ENCODE assay signal across 8 mouse cellular contexts in genomic region chr17:80577639-80578038, GRCm38 (mm10). TPM values are rescaled to one million over a fixed set of nuclear protein-coding genes. Genes with fewer than 3 reads are reported as not detected.
DNase-seq lines count a peak whose midpoint lies in the region; ATAC-seq and TF ChIP-seq lines count a peak whose summit lies in the region.

Gene Cdkl4 (minus strand): TSS chr17:80577813.

- H3K27me3 ChIP-seq in forebrain, embryonic 12.5 days = 0 out of 2 replicates have a peak, but pooled peaks cover 4% of the 10 kb centered on the region
- H3K27me3 ChIP-seq in neural tube, embryonic 13.5 days = no peaks in the 10 kb centered on the region

- H3K36me3 ChIP-seq in forebrain, embryonic 12.5 days (replicated peaks) = peaks cover 9% of the 10 kb centered on the region; the same call in 1 of the 2 replicates
- peaks cover 20% of the 10 kb centered on the region for H3K36me3 ChIP-seq in neural tube, embryonic 13.5 days

- peaks cover 16% of the 10 kb centered on the region for H3K4me1 ChIP-seq in forebrain, embryonic 12.5 days
- peaks cover 15% of the 10 kb centered on the region for H3K4me1 ChIP-seq in neural tube, embryonic 13.5 days (replicated peaks)

- TF ChIP-seq CTCF in left cerebral cortex, adult 2 months (IDR thresholded peaks at IDR 0.05) = no peak

- peak within 1 kb of the TSS; percentile 65 for H3K9ac ChIP-seq in forebrain, embryonic 12.5 days
- peak within 1 kb of the TSS; percentile 75 for H3K9ac ChIP-seq in neural tube, embryonic 13.5 days

- 76% methylated on average over 15 of the region's 15 CpGs for WGBS in forebrain, embryonic 12.5 days
- WGBS in neural tube, embryonic 13.5 days = 72% methylated on average over 15 of the region's 15 CpGs

- H3K27ac ChIP-seq in left cerebral cortex, adult 2 months = peak within 1 kb of the TSS; percentile 64
- H3K27ac ChIP-seq in forebrain, embryonic 12.5 days = 0 out of 2 replicates have a peak within 1 kb of the TSS, but pooled peaks have one; percentile 42
- peak within 1 kb of the TSS; percentile 70; the same call in 1 of the 2 replicates for H3K27ac ChIP-seq in neural tube, embryonic 13.5 days (replicated peaks)

- H3K4me2 ChIP-seq in forebrain, embryonic 12.5 days = peak within 1 kb of the TSS; percentile 96
- peak within 1 kb of the TSS; percentile 88 for H3K4me2 ChIP-seq in neural tube, embryonic 13.5 days

- DNase-seq in left cerebral cortex, adult 2 months (ENCODE audit: extremely low spot score in 1 of 2, low spot score in 2 of 2) = no peak
- no peak for DNase-seq in left cerebral cortex, adult 9 months (ENCODE audit: low spot score in 2 of 2)
- no peak for DNase-seq in layer of hippocampus, postnatal 25 days (ENCODE audit: extremely low spot score in 1 of 2, low spot score in 1 of 2)
- no peak for DNase-seq in frontal cortex, postnatal 25 days (ENCODE audit: low spot score in 2 of 2)
- DNase-seq in lung, postnatal 10 days = no peak

- no peaks in the 10 kb centered on the region for H3K9me3 ChIP-seq in forebrain, embryonic 12.5 days
- no peaks in the 10 kb centered on the region for H3K9me3 ChIP-seq in neural tube, embryonic 13.5 days

- ATAC-seq in forebrain, embryonic 12.5 days (ENCODE audit: low FRiP score) = peak; percentile 15; the same call in 1 of the 2 replicates
- peak; percentile 51; the same call in 1 of the 2 replicates for ATAC-seq in neural tube, embryonic 13.5 days (ENCODE audit: low read depth)
- no peak for ATAC-seq in activated CD4-positive, CD25-positive, alpha-beta regulatory T cell, adult 4 months

- peak within 1 kb of the TSS; percentile 56 for H3K4me3 ChIP-seq in left cerebral cortex, adult 2 months
- H3K4me3 ChIP-seq in forebrain, embryonic 12.5 days (replicated peaks) = peak within 1 kb of the TSS; percentile 51
- peak within 1 kb of the TSS; percentile 46 for H3K4me3 ChIP-seq in neural tube, embryonic 13.5 days

- intact Hi-C loops in left cerebral cortex, adult 2 months (cut with DNase I) = no loop called here

RNA-seq across cellular contexts. Expression of gene Cdkl4, which starts in this region (rescaled TPM):
- total RNA-seq in left cerebral cortex, adult 2 months (2021) = 10 to 100 TPM; 17.9 to 18.9 TPM
- 1.5 TPM in 2 replicates for polyA plus RNA-seq in forebrain, embryonic 12.5 days (2016; fragmentation: Nextera tagmentation; extraction: Ambion mirVana)
- 10 to 100 TPM; 18.9 to 20.4 TPM for total RNA-seq in layer of hippocampus, postnatal 25 days (2021)
- polyA plus RNA-seq in neural tube, embryonic 13.5 days (2015; fragmentation: Nextera tagmentation; extraction: Ambion mirVana) = 4.7 and 5.9 TPM in 2 replicates
- 1 to 10 TPM in 1 of 2 experiments, under 1 TPM in 1; 0.57 to 1.1 TPM for polyA plus RNA-seq in activated CD4-positive, CD25-positive, alpha-beta regulatory T cell, adult 4 months (2017; shearing (Covaris generic))
